Comparison of ENCODE assay signal across 7 mouse cellular contexts in the genomic region with DNA sequence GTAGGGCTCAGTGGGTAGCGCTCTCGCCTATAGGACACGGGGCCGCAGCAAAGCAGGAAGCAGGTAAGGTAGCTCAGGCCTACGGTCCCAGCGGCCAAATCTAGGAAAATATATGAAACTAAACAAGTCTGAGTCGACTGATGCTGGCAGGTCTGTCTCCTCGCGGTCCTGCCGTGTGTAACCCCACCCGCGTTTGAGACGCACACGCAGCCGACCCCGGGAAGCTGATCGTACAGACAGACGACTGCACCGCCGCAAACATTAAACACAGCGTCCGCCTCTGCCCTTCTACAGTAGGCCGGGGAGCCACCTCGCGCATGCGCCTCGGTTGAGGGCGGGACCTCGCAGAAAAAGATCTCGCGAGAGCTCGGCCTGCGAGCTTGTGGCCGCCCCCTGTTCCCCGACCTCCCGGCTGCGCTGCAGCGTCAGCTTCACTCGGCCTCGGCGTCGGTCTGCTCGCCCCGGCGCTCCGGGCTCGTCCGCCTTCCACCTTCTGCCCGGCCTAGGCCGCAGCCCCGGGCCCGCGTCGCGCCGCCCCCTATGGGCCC. TPM values are rescaled to one million over a fixed set of nuclear protein-coding genes. Genes with fewer than 3 reads are reported as not detected.
DNase-seq lines count a peak whose midpoint lies in the region; ATAC-seq lines count a peak whose summit lies in the region.

A gene (plus strand): TSS at position 351 of the 548 bp plus-strand sequence.

- H3K4me1 ChIP-seq in intestine, embryonic 16.5 days (ENCODE audit: control insufficient read depth, insufficient read depth, low read length): peaks cover 20% of the 10 kb centered on the region
- peaks cover 16% of the 10 kb centered on the region for H3K4me1 ChIP-seq in midbrain, embryonic 11.5 days (ENCODE audit: control insufficient read depth, insufficient read depth, low read length)

- intact Hi-C loops in left cerebral cortex, postnatal 36 days (cut with DNase I): no loop called here

- no peaks in the 10 kb centered on the region for H3K27me3 ChIP-seq in intestine, embryonic 16.5 days (replicated peaks; ENCODE audit: control insufficient read depth, insufficient read depth, low read length)
- H3K27me3 ChIP-seq in midbrain, embryonic 11.5 days (ENCODE audit: control insufficient read depth, insufficient read depth, low read length): no peaks in the 10 kb centered on the region

- peaks cover 20% of the 10 kb centered on the region for H3K36me3 ChIP-seq in intestine, embryonic 16.5 days (ENCODE audit: control insufficient read depth, insufficient read depth, low read length)
- peaks cover 18% of the 10 kb centered on the region for H3K36me3 ChIP-seq in midbrain, embryonic 11.5 days (ENCODE audit: control insufficient read depth, insufficient read depth, low read length)

- no peaks in the 10 kb centered on the region for H3K9me3 ChIP-seq in intestine, embryonic 16.5 days (ENCODE audit: control insufficient read depth, low read length)
- no peaks in the 10 kb centered on the region for H3K9me3 ChIP-seq in midbrain, embryonic 11.5 days (ENCODE audit: control insufficient read depth, low read length)

- H3K27ac ChIP-seq in intestine, embryonic 16.5 days (ENCODE audit: low read length): peak within 1 kb of the TSS; percentile 100
- H3K27ac ChIP-seq in midbrain, embryonic 11.5 days (ENCODE audit: low read depth, low read length): peak within 1 kb of the TSS; percentile 99

- H3K4me2 ChIP-seq in intestine, embryonic 16.5 days (ENCODE audit: low read depth, low read length): peak within 1 kb of the TSS; percentile 72
- H3K4me2 ChIP-seq in midbrain, embryonic 11.5 days: peak within 1 kb of the TSS; percentile 81

- peak; percentile 94 for ATAC-seq in intestine, embryonic 16.5 days
- ATAC-seq in midbrain, embryonic 11.5 days (ENCODE audit: low FRiP score): peak; percentile 92

- H3K9ac ChIP-seq in intestine, embryonic 16.5 days (ENCODE audit: low read depth, low read length): peak within 1 kb of the TSS; percentile 99
- peak within 1 kb of the TSS; percentile 99 for H3K9ac ChIP-seq in midbrain, embryonic 11.5 days (ENCODE audit: low read length)

- under 1% methylated on average over 56 of the region's 56 CpGs for WGBS in intestine, embryonic 16.5 days
- under 1% methylated on average over 56 of the region's 56 CpGs for WGBS in midbrain, embryonic 11.5 days

- peak within 1 kb of the TSS; percentile 97 for H3K4me3 ChIP-seq in intestine, embryonic 16.5 days (ENCODE audit: low read length)
- peak within 1 kb of the TSS; percentile 90 for H3K4me3 ChIP-seq in midbrain, embryonic 11.5 days (ENCODE audit: low read depth, low read length)

- DNase-seq in adrenal gland, postnatal 10 days: peak; percentile 98
- peak; percentile 95 for DNase-seq in embryo, embryonic 9.5 days (ENCODE audit: extremely low spot score)
- DNase-seq in gastrocnemius, postnatal 4 days (ENCODE audit: low spot score in 2 of 2): peak; percentile 95 to 98
- peak; percentile 95 to 96 for DNase-seq in left cerebral cortex, postnatal 36 days (ENCODE audit: low spot score in 2 of 2)
- DNase-seq in midbrain, embryonic 11.5 days (ENCODE audit: low spot score, missing footprints): peak; percentile 100
- DNase-seq in spleen, adult 12 weeks (ENCODE audit: low spot score): peak; percentile 98

RNA-seq across cellular contexts. Expression of the gene that starts here (rescaled TPM):
- 100 to 1,000 TPM; 151 to 161 TPM for total RNA-seq in adrenal gland, postnatal 10 days (2021)
- 100 to 1,000 TPM; 148 to 152 TPM for total RNA-seq in gastrocnemius, postnatal 4 days (2021)
- 214 and 225 TPM in 2 replicates for polyA plus RNA-seq in intestine, embryonic 16.5 days (2015; fragmentation: Nextera tagmentation; extraction: Ambion mirVana)
- total RNA-seq in left cerebral cortex, postnatal 36 days (2021): 100 to 1,000 TPM; 120 to 133 TPM
- 189 and 210 TPM in 2 replicates for polyA plus RNA-seq in midbrain, embryonic 11.5 days (2014; fragmentation: Nextera tagmentation; extraction: Ambion mirVana)

Comparison
In these comparisons a context has a peak if more than half of its experiments do, and no peak if none do; other contexts are left out.
1. Peak in every context shown above with its lines: DNase-seq, ATAC-seq, H3K4me3 ChIP-seq and H3K27ac ChIP-seq.